Mouse (Mus musculus): ENCODE results near the gene Med10.
A peak's percentile ranks its signal among the peaks of the same experiment; 100 is the strongest.

Gene Med10

GRCm38 (mm10) chr13:69832578-69832977 lies 30.4 kb downstream of the Med10 start:
- DNase-seq: no peak

GRCm38 (mm10) chr13:69833416-69833815 lies 31.2 kb downstream of the Med10 start:
- DNase-seq: no peak

GRCm38 (mm10) chr13:69845592-69845991 lies 43.4 kb downstream of the Med10 start:
- DNase-seq: peak; percentile 40

- DNase-seq: no peak
Measured at GRCm38 (mm10) chr13:69849579-69849978, 47.4 kb downstream of the Med10 start.

GRCm38 (mm10) chr13:69852313-69852712 lies 50.1 kb downstream of the Med10 start:
- no peak for DNase-seq

- no peak for DNase-seq
Measured at GRCm38 (mm10) chr13:69853425-69854043, 51.3 kb downstream of the Med10 start.

GRCm38 (mm10) chr13:69855941-69856340 lies 53.7 kb downstream of the Med10 start:
- DNase-seq: no peak

- no peak for DNase-seq
Measured at GRCm38 (mm10) chr13:69862276-69862675, 60.1 kb downstream of the Med10 start.

- DNase-seq: no peak
Measured at GRCm38 (mm10) chr13:69864911-69865310, 62.7 kb downstream of the Med10 start.

Data from right cerebral cortex, postnatal 4 days (tissue).